Mouse (Mus musculus) brain, adult 2 months (tissue): ENCODE measurements at regions not wholly inside any gene's neighbourhood (a gene's known extent, or its start where the extent isn't known, plus 50 kb on each side); places are given as distances from the start of the nearest gene placed in this dataset.
"Not testable (repeated sequence)": the region's sequence is repeated elsewhere in the genome, so short reads cannot be mapped to it uniquely, and the experiment has no call there.

Source experiments
- DNase-seq: peaks from one replicate; pipeline ENCODE4 v3.0.0; 2011; ENCODE audit warnings: low read depth, low spot score

DNA sequence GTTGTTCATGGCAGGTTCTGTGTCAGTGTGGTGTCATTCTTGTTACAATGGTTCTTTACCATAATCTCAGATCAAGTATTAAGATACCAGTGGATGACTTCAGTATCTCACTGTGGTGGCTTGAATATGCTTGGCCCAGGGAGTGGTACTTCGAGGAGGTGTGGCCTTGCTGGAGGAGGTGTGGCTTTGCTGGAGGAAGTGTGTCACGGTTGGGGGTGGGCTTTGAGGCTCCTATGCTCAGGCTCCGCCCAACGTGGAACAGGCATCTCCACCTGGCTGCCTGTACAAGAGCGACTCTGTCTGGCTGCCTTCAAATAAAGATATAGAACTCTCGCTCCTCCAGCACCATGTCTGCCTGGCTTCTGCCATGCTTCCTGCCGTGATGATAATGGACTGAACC is 63.6 kb downstream of the Cd2 start:
- no peak for DNase-seq

DNA sequence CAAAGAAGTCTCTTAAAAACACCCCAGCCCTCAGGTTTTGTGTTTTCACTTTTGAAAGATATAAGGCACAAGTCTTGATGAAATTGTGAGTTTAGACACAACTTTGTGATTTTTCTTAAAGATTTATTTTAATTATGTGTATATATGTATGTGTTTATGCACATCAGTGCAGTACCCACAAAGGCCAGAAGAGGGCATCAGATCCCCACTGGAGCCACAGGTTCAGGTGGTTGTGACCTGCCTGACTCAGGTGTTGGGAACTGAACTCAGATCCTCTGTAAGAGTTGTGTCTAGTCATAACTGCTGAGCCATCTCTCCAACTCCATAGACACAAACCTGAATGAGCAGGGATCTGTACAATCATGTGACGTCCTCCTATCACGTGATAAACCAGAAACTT is 67.8 kb downstream of the Cd2 start:
- DNase-seq, result no peak

- DNase-seq, result no peak
Measured at GRCm38 (mm10) chr3:101216711-101217110, 71.0 kb downstream of the Cd2 start.

- DNase-seq, result peak; percentile 38
Measured at GRCm38 (mm10) chr3:101213212-101213562, 74.6 kb downstream of the Cd2 start.

DNA sequence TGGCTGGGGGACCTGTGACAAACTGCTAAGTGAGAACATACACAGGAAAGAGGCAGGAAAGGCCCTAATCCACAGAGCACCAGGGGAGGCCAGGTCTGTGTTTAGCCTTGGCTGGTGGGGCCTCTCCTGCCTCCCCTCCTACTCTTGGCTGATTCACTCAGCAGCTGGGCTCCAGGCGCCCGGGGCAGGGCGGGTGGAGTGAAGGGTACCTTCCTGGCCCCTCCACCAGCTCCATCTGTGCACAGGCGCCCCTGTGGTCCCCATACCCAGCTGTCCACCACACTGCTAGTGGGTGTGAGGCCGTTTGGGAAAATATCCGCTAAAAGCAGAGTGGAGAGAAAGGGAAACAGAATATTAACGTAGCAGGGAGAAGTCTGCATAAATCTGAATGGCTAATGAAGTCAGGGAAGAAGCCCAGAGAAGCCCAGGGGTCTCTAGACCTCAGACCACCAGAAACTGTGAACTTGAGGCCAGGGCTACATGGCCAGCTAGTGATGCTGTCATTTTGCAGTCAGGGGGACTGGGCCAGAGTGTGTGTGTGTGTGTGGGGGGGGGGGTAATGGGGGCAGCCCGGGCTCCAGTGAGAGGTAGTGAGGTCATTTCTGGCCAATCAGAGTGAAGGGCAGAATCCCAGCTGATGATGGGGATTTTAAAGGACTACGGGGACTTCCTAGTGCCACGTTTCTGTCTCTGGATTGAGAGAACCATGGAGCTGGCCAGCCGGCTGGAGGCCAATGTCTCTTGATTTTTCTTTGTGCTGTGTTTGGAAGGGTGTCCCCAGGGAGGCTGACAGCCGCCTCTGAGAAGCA is 75.1 kb downstream of the Cd2 start:
- peak; percentile 42 for DNase-seq

- DNase-seq, result no peak
Measured at GRCm38 (mm10) chr3:101211936-101212335, 75.8 kb downstream of the Cd2 start.

DNA sequence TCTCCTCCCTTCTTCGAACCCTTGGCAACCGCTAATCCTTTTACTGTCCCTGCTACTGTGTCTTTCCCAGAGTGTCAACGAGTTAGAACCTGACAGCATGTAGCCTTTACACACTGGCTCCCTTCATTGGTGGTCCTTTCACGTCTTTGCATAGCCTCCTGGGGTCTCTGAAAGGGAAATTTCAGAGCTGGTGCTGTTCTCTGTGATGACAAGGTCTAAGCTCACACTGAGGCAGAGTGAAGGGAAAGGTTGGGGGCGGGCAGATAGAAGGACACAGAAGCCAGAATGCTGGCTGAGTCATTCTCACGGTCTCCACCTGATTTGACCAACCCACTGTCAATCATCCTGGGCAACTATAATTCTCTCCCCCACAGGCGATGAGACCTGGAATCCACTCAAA is 78.2 kb downstream of the Cd2 start:
- DNase-seq, result peak; percentile 16

DNA sequence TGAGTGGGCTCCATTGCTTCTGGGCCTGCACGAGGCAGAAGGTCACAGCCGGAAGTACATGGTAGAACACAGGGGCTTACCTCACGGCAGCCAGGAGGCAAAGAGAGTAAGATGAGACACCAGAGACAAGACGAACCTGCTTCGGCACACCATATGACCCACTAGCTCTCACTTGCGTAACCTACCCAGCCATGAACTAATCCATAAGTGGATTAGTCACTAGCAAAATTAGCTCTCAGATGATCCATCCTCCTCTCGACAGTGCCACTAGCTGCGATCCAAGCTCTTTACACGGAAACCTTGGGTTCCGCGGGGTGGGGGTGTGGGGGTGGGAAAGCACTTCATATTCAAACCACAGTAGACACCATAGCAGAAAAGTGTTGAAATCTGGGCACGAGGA is 79.0 kb downstream of the Cd2 start:
- DNase-seq, result peak; percentile 30

DNA sequence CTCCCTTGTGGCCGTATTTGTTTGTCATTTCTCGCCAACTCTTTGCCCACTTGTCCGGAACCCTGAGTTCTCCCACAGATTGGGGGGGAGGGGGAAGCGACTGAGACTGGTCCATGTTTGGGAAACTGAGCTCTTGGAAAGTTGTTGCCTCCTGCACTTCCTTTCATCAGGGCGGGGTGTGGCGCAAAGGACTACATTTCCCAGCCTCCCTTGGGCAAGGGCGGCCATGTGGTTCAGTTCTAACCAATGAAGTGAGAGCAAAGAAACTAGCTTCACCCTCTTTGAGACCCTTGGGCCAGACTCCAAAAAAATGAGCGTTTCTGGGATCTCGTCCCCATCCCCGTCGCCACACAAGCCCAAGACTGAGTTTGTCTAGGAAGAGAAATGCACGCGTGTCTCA is 81.6 kb downstream of the Cd2 start:
- not testable (repeated sequence) for DNase-seq

GRCm38 (mm10) chr3:101194725-101195124 is 84.6 kb upstream of the Ptgfrn start:
- DNase-seq, result peak; percentile 53

- peak; percentile 41 for DNase-seq
Measured at GRCm38 (mm10) chr3:101194319-101194718, 84.2 kb upstream of the Ptgfrn start.

DNA sequence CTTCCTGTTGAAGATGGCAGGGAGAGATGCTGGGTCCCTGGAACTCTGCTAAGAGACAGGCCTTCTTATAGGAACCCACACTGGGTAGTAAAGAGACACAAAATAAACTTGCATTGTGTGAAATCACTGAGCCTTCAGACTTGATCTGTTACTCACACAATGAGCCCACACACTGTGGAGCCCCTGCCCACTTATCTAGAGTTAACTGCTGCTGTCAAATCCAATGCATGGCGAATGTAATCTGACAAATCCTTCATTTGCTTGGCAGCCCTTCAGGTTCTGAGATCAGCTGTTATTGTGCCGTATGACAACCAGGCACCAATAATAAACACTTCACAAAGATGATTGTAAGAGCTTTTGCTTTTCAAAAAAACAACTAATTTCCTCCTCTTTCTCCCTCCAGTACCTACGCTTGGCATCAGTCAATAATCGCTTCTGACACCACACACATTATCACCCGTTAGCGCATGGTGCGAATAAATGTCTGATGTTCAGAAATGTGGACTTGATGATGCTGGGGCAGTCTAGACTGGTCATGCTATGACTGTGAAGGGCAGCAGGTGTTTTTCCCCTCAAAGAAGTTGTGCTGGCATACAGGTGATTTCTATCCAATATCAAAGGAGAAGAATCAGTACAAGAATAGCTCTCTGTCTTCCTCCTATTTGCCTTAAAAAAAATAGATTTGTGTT is 81.4 kb upstream of the Ptgfrn start:
- DNase-seq, result peak; percentile 44

GRCm38 (mm10) chr3:101181958-101182357 is 71.9 kb upstream of the Ptgfrn start:
- DNase-seq, result no peak

- peak; percentile 32 for DNase-seq
Measured at GRCm38 (mm10) chr3:101173954-101174353, 63.9 kb upstream of the Ptgfrn start.

DNA sequence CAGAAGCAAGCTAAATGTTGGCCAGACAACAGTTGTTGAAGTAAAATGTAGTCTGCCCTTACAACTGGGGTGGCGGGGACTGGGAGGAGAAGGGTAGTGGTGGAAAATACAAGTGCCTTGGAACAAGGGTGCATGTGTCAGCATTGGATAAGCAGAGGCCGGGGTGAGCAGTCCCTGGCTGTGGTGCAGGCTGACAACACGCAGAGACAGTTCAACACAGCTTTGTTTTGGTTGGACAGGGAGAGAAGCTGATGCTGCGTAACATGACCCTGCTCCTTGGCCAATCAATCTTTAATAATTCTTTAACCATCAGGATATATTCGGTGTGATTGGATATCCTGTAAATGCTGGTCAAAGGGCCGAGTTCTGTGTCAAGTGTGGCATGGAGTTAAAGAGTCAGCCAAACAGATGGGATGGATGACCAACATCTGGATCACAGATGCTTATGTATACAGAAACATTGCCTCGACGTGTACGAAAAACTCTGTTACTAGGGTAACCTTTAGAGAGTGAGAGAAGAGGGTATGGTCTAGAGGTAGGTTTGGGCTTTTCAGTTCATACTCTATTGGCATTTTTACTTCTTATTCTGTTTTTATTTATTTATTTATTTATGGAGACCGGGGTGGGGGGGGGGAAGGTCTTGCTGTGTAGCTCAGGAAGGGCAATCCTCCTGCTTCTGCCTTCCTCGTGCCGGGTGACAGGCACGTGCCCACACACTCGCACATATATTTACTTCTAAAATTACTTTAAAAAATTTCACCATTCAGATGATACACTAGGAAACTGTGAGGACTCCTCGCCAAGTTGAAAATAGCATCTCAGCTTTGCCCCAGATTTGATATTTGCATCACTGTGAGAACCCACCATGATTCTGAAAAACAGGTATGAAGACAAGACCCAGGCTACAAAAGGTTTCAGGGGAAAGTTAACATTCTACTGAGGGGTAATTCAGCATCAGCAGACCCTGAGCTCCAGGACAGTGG is 60.2 kb upstream of the Ptgfrn start:
- DNase-seq, result peak; percentile 33

DNA sequence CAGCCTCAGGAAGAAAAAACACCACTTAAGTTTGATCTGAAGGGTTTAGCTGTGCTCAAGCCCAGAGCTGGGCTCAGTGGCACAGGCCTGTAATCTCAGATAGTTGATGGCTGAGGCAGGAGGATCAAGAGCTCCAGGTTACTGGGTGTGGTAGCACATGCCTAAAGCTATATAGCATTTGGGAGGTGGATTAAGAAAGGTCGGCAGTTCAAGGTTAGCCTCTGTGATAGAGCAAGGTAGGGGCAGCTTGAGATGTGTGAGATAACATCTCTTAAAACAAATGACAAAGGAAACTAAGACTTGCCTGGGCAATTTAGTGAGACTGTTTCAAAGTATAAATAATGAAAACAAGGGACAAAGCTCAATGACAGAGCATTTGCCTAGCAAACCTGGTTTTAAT is 56.9 kb upstream of the Ptgfrn start:
- no peak for DNase-seq

DNA sequence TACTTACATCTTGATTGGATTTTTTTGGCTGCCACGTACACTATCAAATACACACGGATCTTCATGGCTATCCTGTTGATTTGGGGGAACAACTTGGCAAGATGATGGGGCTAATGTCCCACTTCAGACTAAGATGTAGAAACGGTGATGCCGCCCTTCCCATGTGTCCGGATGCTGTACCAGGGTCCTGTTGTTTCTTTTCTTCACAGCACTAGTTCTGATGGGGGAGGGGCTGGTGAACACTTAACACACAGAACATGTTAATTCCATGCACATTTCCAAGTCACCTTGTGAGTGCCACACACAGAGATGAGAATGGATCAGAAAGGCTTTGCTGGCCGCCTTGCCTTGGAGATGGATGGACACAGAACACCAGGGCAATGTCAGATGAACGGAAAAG is 56.5 kb upstream of the Ptgfrn start:
- DNase-seq, result no peak

- DNase-seq, result no peak
Measured at GRCm38 (mm10) chr3:101165261-101165660, 55.2 kb upstream of the Ptgfrn start.

GRCm38 (mm10) chr3:101164771-101165170 is 54.7 kb upstream of the Ptgfrn start:
- no peak for DNase-seq

- DNase-seq, result no peak
Measured at GRCm38 (mm10) chr3:101163991-101164434, 53.9 kb upstream of the Ptgfrn start.

- peak; percentile 47 for DNase-seq
Measured at GRCm38 (mm10) chr3:101163160-101163990, 53.3 kb upstream of the Ptgfrn start.
